Mouse (Mus musculus): ENCODE data around the gene Crmp1. TPM values are rescaled to one million over a fixed set of nuclear protein-coding genes. Genes with fewer than 3 reads are reported as not detected.

The Crmp1 gene
- polyA plus RNA-seq, 1 experiment from 2014 or later, result 851 TPM

DNA sequence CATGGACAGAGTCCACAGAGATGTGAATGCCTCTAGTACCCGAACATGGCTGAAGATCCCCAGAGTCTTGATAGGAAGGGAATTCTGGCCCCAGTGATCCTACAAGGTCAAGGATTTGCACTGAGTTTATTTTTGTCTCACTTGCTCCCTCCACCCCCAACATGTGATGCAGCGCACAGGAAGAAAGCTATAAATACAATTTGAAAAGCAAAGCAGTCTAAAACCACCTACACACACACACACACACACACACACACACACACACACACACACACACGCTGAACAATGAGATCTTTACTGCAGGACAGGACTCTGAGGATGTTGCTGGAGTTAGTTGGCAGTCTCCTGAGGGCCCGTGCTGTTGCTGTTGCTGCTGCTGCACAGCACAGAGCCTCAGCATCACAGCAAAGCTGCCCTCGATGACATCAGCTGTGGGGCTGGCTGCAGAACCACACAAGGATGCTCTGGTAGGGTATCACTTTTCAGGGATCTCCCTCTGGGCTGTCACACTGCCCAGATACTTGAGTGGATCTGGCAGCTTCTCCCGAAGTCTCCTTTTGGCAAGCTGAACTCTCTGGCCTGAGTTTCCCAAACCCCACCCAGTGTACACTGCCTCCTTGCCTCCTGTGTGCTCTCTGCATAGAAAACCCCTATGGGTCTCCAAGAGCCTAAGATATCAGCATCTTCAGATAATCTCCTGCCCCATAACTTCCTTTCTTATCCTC, 13.6 kb upstream of the Crmp1 start:
- Histone ChIP-seq H3K4me2 (ENCODE audit: low read length) (no peak overlapping the region), H3K9ac (ENCODE audit: low read depth, low read length) (no peak overlapping the region; the same call in 1 of the 2 replicates), H3K36me3 (ENCODE audit: control insufficient read depth, insufficient read depth, low read length) (no peaks in the 10 kb centered on the region), H3K4me1 (ENCODE audit: control insufficient read depth, insufficient read depth, low read depth, low read length) (no peaks in the 10 kb centered on the region), H3K27ac (ENCODE audit: low read depth, low read length) (no peak overlapping the region), H3K27me3 (replicated peaks; ENCODE audit: control insufficient read depth, insufficient read depth, low read length) (no peaks in the 10 kb centered on the region), H3K4me3 (ENCODE audit: low read length) (no peak overlapping the region), H3K9me3 (ENCODE audit: control insufficient read depth, low read length) (no peaks in the 10 kb centered on the region)
- no peak for ATAC-seq
- 59% methylated on average over 6 of the region's 6 CpGs for WGBS

- Histone ChIP-seq H3K4me1 (ENCODE audit: control insufficient read depth, insufficient read depth, low read depth, low read length) (no peaks in the 10 kb centered on the region), H3K36me3 (ENCODE audit: control insufficient read depth, insufficient read depth, low read length) (no peaks in the 10 kb centered on the region), H3K9me3 (ENCODE audit: control insufficient read depth, low read length) (no peaks in the 10 kb centered on the region), H3K27ac (ENCODE audit: low read depth, low read length) (no peak overlapping the region), H3K27me3 (replicated peaks; ENCODE audit: control insufficient read depth, insufficient read depth, low read length) (no peaks in the 10 kb centered on the region), H3K4me3 (ENCODE audit: low read length) (no peak overlapping the region), H3K4me2 (ENCODE audit: low read length) (no peak overlapping the region), H3K9ac (ENCODE audit: low read depth, low read length) (no peak overlapping the region)
- peak; percentile 43; the same call in 1 of the 2 replicates for ATAC-seq
- 51% methylated on average over 7 of the region's 7 CpGs for WGBS
These were observed 12.8 kb upstream of the Crmp1 start for GRCm38 (mm10) chr5:37228894-37229293.

DNA sequence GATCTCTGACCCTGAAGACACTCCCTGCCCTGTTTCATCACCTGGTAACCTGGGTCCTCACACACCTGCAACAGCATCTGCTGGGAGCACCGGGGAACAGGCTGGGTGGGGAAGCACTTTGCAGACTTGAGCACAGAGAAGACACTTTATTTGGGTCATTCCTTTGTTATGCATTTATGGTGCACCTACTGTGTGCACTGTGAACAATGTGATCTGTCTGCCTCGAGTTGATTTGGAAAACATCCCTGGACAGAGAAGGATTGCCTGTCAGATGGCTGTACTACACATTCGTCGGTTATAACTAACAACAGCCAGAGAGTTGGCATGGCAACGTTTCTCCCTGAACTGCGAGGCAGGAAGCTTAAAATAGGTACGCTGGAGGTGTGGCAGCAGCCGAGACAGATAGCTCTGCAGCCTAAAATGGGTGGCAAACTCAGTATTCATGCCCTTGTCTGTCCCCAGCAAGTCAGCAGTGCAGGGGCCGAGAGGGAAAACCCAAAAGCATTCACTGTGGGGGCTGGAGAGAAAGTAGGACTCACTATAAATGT, 8.7 kb upstream of the Crmp1 start:
- ATAC-seq, result no peak
- Histone ChIP-seq H3K4me1 (ENCODE audit: control insufficient read depth, insufficient read depth, low read depth, low read length) (no peaks in the 10 kb centered on the region), H3K4me2 (ENCODE audit: low read length) (no peak overlapping the region), H3K36me3 (ENCODE audit: control insufficient read depth, insufficient read depth, low read length) (no peaks in the 10 kb centered on the region), H3K4me3 (ENCODE audit: low read length) (no peak overlapping the region), H3K27ac (ENCODE audit: low read depth, low read length) (no peak overlapping the region), H3K27me3 (replicated peaks; ENCODE audit: control insufficient read depth, insufficient read depth, low read length) (no peaks in the 10 kb centered on the region), H3K9me3 (ENCODE audit: control insufficient read depth, low read length) (no peaks in the 10 kb centered on the region), H3K9ac (ENCODE audit: low read depth, low read length) (no peak overlapping the region)
- 46% methylated on average over 9 of the region's 9 CpGs for WGBS

DNA sequence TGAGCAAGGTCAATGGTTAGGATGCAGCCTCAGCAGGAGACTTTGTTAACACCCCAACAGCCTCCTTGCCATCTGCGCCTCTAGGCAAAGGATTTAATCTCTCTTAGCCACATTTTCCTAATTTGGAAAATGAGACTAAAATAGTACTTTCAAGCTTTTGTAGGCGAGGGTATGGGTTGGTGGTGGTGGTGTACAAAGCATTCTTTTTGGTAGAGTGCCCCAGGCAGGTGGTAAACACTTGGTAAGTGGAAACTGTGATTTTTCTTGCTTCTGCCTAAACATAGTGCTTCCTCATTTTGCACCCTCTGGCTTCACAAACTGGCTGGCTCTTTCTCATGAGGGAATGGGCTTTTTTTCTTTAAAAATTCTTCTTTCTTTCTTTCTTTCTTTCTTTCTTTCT, 3.1 kb upstream of the Crmp1 start:
- WGBS, result 38% methylated on average over 2 of the region's 2 CpGs
- Histone ChIP-seq H3K4me2 (ENCODE audit: low read length) (no peak overlapping the region), H3K4me3 (ENCODE audit: low read length) (no peak overlapping the region), H3K27me3 (replicated peaks; ENCODE audit: control insufficient read depth, insufficient read depth, low read length) (no peaks in the 10 kb centered on the region), H3K9me3 (ENCODE audit: control insufficient read depth, low read length) (no peaks in the 10 kb centered on the region), H3K4me1 (ENCODE audit: control insufficient read depth, insufficient read depth, low read depth, low read length) (peaks cover 6% of the 10 kb centered on the region), H3K27ac (ENCODE audit: low read depth, low read length) (no peak overlapping the region), H3K9ac (ENCODE audit: low read depth, low read length) (no peak overlapping the region), H3K36me3 (ENCODE audit: control insufficient read depth, insufficient read depth, low read length) (no peaks in the 10 kb centered on the region)
- ATAC-seq, result no peak

- no peaks in the 10 kb centered on the region for H3K9me3 ChIP-seq (ENCODE audit: control insufficient read depth, low read length)
These were observed 1.2 kb upstream of the Crmp1 start for GRCm38 (mm10) chr5:37240550-37240949.

DNA sequence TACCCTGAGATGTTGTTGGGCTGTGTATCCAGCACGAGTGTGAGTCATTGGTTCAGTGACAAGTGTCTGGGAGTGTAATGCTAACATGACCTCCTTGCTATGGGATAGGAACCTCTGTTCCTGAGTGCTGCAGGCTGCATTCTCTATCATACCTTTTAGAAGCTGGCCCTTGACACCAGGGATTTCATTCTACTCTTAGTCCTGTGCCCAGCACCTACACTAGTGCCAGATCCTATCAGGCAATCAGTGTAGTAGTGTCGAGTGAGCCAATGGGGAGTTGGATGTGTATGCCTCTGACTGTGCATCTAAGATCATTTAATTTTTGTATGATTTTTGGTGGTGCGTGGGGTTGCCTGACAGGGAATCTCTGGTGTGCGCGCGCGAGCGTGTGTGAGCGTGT, 516 bp upstream of the Crmp1 start:
- no peaks in the 10 kb centered on the region for H3K9me3 ChIP-seq (ENCODE audit: control insufficient read depth, low read length)
- peak overlapping the region; percentile 78 for H3K9ac ChIP-seq (ENCODE audit: low read depth, low read length)
- WGBS, result 5% methylated on average over 9 of the region's 9 CpGs
- peak overlapping the region; percentile 91 for H3K4me2 ChIP-seq (ENCODE audit: low read length)
- no peaks in the 10 kb centered on the region for H3K36me3 ChIP-seq (ENCODE audit: control insufficient read depth, insufficient read depth, low read length)
- no peaks in the 10 kb centered on the region for H3K27me3 ChIP-seq (replicated peaks; ENCODE audit: control insufficient read depth, insufficient read depth, low read length)
- peak overlapping the region; percentile 81 for H3K27ac ChIP-seq (ENCODE audit: low read depth, low read length)
- ATAC-seq, result no peak
- peaks cover 14% of the 10 kb centered on the region for H3K4me1 ChIP-seq (ENCODE audit: control insufficient read depth, insufficient read depth, low read depth, low read length)
- peak overlapping the region; percentile 71 for H3K4me3 ChIP-seq (ENCODE audit: low read length)

More at GRCm38 (mm10) chr5:37240550-37240949, 1.2 kb upstream of the Crmp1 start:
- no peak for ATAC-seq
- Histone ChIP-seq H3K36me3 (ENCODE audit: control insufficient read depth, insufficient read depth, low read length) (no peaks in the 10 kb centered on the region), H3K27me3 (replicated peaks; ENCODE audit: control insufficient read depth, insufficient read depth, low read length) (no peaks in the 10 kb centered on the region), H3K4me2 (ENCODE audit: low read length) (no peak overlapping the region), H3K27ac (ENCODE audit: low read depth, low read length) (no peak overlapping the region), H3K4me1 (ENCODE audit: control insufficient read depth, insufficient read depth, low read depth, low read length) (peaks cover 14% of the 10 kb centered on the region), H3K4me3 (ENCODE audit: low read length) (no peak overlapping the region), H3K9ac (ENCODE audit: low read depth, low read length) (no peak overlapping the region)
- 3% methylated on average over 5 of the region's 5 CpGs for WGBS

DNA sequence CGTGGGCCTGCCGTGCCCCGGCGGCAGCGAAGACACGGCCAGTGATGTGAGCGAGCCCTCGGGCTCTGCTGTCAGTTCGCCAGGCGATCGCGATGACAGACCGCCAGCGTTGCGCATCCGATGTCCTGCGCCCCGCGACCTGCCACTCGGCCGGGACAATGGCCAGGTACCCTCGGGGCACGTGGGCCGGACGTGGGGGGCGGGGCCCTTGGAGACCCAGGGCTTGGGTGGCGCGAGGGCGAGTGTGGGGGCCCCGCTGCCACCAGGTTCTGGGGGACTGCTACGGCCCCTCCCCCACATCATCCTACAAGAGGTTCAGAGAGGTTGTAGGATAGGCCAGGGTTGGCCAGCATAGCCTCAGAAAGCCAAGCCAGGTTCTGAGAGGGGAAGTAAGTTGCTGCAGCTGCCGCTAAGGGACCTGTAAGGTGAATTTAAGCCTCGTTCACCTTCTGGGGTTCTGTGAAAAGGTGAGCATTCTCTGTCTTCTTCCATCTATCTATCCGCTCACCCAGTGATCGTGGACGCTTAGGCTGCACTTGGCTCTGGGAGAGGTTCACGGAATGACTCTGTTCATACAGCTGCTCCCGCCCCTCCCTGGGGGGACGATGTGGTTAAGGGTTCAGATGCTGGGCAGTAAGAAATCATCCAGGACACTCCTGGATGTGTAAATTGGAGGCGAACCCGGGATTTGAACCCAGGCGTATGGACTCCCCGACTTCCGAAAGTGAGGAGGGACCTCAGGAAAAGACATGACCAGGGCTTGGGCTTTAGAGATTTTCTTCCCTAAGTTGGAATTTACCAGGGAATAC, 824 bp downstream of the Crmp1 start:
- no peak for ATAC-seq
- Histone ChIP-seq H3K4me1 (ENCODE audit: control insufficient read depth, insufficient read depth, low read depth, low read length) (peaks cover 14% of the 10 kb centered on the region), H3K27ac (ENCODE audit: low read depth, low read length) (peak overlapping the region; percentile 81), H3K4me3 (ENCODE audit: low read length) (peak overlapping the region; percentile 71), H3K27me3 (replicated peaks; ENCODE audit: control insufficient read depth, insufficient read depth, low read length) (no peaks in the 10 kb centered on the region), H3K4me2 (ENCODE audit: low read length) (peak overlapping the region; percentile 91), H3K9me3 (ENCODE audit: control insufficient read depth, low read length) (no peaks in the 10 kb centered on the region), H3K36me3 (ENCODE audit: control insufficient read depth, insufficient read depth, low read length) (no peaks in the 10 kb centered on the region), H3K9ac (ENCODE audit: low read depth, low read length) (peak overlapping the region; percentile 78)
- 9% methylated on average over 44 of the region's 44 CpGs for WGBS

DNA sequence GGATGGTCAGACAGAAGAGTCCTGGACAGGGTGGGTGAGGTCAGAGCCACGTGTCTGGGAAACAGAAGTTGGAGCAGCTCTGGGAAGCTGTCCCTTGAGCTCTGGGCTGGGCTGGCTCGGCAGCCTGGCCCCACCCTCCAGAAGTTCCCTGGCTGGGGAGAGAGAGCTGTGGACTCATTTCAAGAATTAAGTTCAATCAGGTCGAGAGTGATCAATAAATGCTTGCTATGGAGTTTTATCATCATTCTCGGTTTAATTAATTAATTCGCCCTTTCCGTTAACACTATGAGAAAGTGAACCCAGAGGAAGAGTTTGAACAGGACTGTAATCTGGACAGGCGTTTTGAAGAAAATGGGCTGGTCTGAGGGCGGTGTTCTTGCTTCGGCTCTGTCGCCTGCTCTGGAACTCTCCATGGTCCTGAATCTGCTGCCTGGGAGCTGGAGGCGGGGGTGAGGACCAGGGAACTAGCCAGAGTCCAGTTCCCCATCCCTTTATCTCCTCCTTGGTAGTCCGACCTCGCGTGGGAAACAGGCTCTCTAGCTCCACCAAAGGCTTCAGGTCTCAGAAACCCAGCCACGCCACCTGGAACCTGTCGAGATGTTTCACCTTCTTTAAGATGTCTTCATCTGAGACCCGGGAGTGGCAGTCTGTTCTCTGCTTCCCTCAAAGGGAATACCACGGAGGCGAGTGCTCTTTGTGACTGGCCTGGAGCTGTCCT, 1.6 kb downstream of the Crmp1 start:
- no peak for ATAC-seq
- WGBS, result 1% methylated on average over 19 of the region's 19 CpGs
- no peaks in the 10 kb centered on the region for H3K36me3 ChIP-seq (ENCODE audit: control insufficient read depth, insufficient read depth, low read length)
- peak overlapping the region; percentile 91 for H3K4me2 ChIP-seq (ENCODE audit: low read length)
- H3K9me3 ChIP-seq (ENCODE audit: control insufficient read depth, low read length), result no peaks in the 10 kb centered on the region
- H3K9ac ChIP-seq (ENCODE audit: low read depth, low read length), result peak overlapping the region; percentile 78
- no peaks in the 10 kb centered on the region for H3K27me3 ChIP-seq (replicated peaks; ENCODE audit: control insufficient read depth, insufficient read depth, low read length)
- H3K4me3 ChIP-seq (ENCODE audit: low read length), result peak overlapping the region; percentile 71
- peaks cover 22% of the 10 kb centered on the region for H3K4me1 ChIP-seq (ENCODE audit: control insufficient read depth, insufficient read depth, low read depth, low read length)
- peak overlapping the region; percentile 71 for H3K27ac ChIP-seq (ENCODE audit: low read depth, low read length)
